Mouse (Mus musculus): Measurements from ENCODE around the gene Foxk2.

DNA sequence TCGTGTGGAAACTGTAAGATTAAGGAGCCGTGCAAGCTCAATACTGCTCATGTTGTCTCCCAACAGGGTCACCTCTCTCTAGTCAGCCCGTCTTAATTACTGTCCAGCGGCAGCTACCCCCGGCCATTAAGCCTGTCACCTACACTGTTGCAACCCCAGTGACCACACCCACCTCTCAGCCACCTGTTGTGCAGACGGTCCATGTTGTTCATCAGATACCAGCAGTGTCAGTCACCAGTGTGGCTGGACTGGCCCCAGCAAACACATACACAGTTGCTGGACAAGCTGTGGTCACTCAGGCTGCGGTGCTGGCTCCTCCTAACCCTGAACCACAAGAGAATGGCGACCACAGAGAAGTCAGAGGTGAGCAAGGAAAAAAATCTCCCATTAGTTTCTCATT, 38.7 kb downstream of the Foxk2 start:
- TF ChIP-seq CTCF (IDR thresholded peaks at IDR 0.05; ENCODE audit: low read depth) = no peak
- TF ChIP-seq EP300 (IDR thresholded peaks at IDR 0.05; ENCODE audit: low read depth) = no peak
